Mouse (Mus musculus) neural tube, postnatal 0 days (tissue): Measurements from ENCODE around the gene Brca2. TPM values are rescaled to one million over a fixed set of nuclear protein-coding genes. Genes with fewer than 3 reads are reported as not detected.

Experiments used
- polyA plus RNA-seq: library from polyadenylated mRNA; unstranded; fragments of >200 nt; fragmentation: Nextera tagmentation; extraction: Ambion mirVana; gene quantifications from 2 replicates; pipeline ENCODE4 v1.2.1, GENCODE M21; 2015

Brca2 gene
- polyA plus RNA-seq, result 9.4 and 11.1 TPM in 2 replicates

DNA sequence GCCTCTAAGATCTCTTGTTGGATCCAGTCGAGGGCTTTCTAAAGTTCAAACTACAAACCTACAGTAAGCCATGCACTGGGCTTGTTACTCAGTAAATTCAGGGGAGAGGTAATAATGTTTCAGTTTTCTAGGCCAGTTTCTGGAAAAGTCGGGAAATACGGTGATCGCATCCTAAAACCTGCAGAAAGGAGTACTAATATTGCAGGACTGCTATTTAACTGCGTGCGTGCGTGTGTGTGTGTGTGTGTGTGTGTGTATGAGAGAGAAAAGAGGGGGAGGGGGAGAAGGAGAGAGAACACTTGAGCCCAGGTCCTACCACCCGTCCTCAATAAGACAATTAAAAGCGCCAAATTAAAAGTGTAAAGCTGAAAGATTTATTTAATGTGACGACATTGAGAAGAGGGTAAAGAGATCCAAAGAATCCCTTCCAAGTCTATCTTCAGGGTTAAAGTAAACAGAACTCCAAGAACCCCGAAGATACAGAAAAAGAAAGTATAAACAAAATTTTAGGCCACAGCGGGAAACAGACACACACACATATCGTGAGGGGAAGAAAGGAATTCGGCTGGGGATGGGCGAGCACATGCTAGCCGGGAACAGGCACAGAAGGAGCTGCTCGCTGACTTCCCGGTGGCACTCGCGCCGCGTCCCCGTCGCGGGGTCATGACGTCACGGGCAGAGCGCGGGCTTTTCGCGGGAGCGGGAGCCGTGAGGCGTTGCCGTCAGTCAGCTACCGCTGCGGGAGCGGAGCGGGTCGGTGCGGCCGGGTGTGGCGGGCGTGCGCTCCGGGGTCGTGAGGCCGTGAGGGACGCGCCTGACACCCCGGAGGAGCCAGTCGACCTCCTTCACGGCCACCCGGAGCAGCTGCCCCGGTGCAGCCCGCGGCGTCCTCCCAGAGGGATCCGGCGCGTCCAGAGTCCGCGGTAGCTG, at the start of gene Brca2:
Brca2 (plus strand) TSS at position 694 of the 930 bp plus-strand sequence.

GRCm38 (mm10) chr5:150518064-150518463, 4.4 kb upstream of the Brca2 start, which contains the start of gene Zar1l:
Gene Zar1l, minus strand, starts transcription at chr5:150518164.

DNA sequence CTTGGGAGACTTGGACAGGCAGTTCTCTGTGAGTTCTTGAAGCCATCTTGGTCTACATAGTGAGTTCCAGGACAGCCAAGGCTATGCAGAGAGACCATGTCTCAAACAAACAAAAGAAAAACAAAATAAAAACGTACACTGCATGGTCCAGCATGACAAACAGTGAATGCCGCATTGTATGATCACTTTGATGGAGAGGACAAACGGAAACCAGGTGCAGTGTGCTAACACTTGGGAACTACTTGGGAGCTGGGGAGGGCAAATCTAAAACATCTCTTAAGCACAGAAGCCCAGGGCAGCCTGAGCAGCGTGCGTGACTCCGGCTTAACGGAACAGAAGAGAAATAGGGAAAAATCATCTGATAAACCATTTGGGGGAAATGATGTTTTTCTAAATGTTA, 74.7 kb downstream of the Brca2 start, which contains the start of gene N4bp2l1:
N4bp2l1 (minus strand) TSS at position 101 of the 400 bp plus-strand sequence.

Other genes starting within 250 kb of the Brca2 start
- gene Zar1l, start 4.5 kb upstream of the Brca2 start, polyA plus RNA-seq, result not detected in 2 replicates
- gene N4bp2l1, start 74.6 kb downstream of the Brca2 start, polyA plus RNA-seq, result 29.5 and 30.5 TPM in 2 replicates
- gene N4bp2l2, start 143.6 kb downstream of the Brca2 start, polyA plus RNA-seq, result 30.3 and 34.3 TPM in 2 replicates
- 25.1 and 26.0 TPM in 2 replicates for gene Pds5b, start 151.1 kb downstream of the Brca2 start, polyA plus RNA-seq